Mouse (Mus musculus) liver, adult 2 months (tissue): ENCODE measurements at regions not wholly inside any gene's neighbourhood (a gene's known extent, or its start where the extent isn't known, plus 50 kb on each side); places are given as distances from the start of the nearest gene placed in this dataset.

Experiments used
- CTCF ChIP-seq: fragments of 200-500 bp; IDR thresholded peaks from 2 replicates; pipeline ENCODE4 v1.5.1; 2011; ENCODE audit warnings: low read depth, low read length, control low read depth
- POLR2A ChIP-seq: fragments of 200-500 bp; IDR thresholded peaks from 2 replicates; pipeline ENCODE4 v1.6.1; 2011; ENCODE audit warnings: low read length, control low read depth; ENCODE audit not compliant: insufficient read depth; ENCODE audit errors: extremely low read depth

- TF ChIP-seq POLR2A (no peak), CTCF (no peak)
Measured at GRCm38 (mm10) chr19:30380515-30381206, 147.9 kb downstream of the Mbl2 start.
